Mouse (Mus musculus) megakaryocyte progenitor cell, adult 5-6 weeks (primary cell): ENCODE measurements around the gene Klc1. TPM values are rescaled to one million over a fixed set of nuclear protein-coding genes. Genes with fewer than 3 reads are reported as not detected.
A peak's percentile ranks its signal among the peaks of the same experiment; 100 is the strongest.
"Not testable (repeated sequence)": the region's sequence is repeated elsewhere in the genome, so short reads cannot be mapped to it uniquely, and the experiment has no call there.

ENCODE experiments used
- ATAC-seq: replicated peaks from 2 replicates; pipeline ENCODE4 v1.8.0; 2016; ENCODE audit warnings: mild to moderate bottlenecking, moderate TSS enrichment, inconsistent platforms; ENCODE audit not compliant: poor library complexity
- total RNA-seq, 2 experiments: library from RNA; stranded (forward) in 1 of 2; stranded (reverse) in 1 of 2; fragments of 157-497, 149-512 nt in 1 of 2; fragments of 200-1000 nt in 1 of 2; gene quantifications; 2 replicates each; pipeline versions ENCODE4 v1.2.3 to v1.2.4; 2015 to 2017

Gene Klc1
- total RNA-seq (2015) = 20.8 and 24.1 TPM in 2 replicates
- 37.9 and 76.1 TPM in 2 replicates for total RNA-seq (2017)

- peak; percentile 57 for ATAC-seq
Observed at GRCm38 (mm10) chr12:111758381-111759175, at the start of gene Klc1. TSS of gene Klc1 (plus strand) at chr12:111758849.

- ATAC-seq = no peak
Observed at GRCm38 (mm10) chr12:111710091-111710490, 48.6 kb upstream of the Klc1 start.

GRCm38 (mm10) chr12:111712476-111712875 is 46.2 kb upstream of the Klc1 start:
- ATAC-seq = 0 out of 2 replicates have a peak, but pooled peaks have one; percentile 3

- ATAC-seq = peak; percentile 95
Observed at GRCm38 (mm10) chr12:111713004-111713651, 45.5 kb upstream of the Klc1 start, which contains the start of the genes Bag5 and Apopt1. TSS of gene Bag5 (minus strand) at chr12:111713257. TSS of gene Apopt1 (plus strand) at chr12:111713261.

GRCm38 (mm10) chr12:111713880-111714279 is 44.8 kb upstream of the Klc1 start:
- not testable (repeated sequence) for ATAC-seq

GRCm38 (mm10) chr12:111716505-111716904 is 42.1 kb upstream of the Klc1 start:
- ATAC-seq = no peak

GRCm38 (mm10) chr12:111718656-111719055 is 40.0 kb upstream of the Klc1 start:
- ATAC-seq = no peak

- no peak for ATAC-seq
Observed at GRCm38 (mm10) chr12:111720222-111720621, 38.4 kb upstream of the Klc1 start.

- 0 out of 2 replicates have a peak, but pooled peaks have one; percentile 45 for ATAC-seq
Observed at GRCm38 (mm10) chr12:111722654-111723053, 36.0 kb upstream of the Klc1 start.

GRCm38 (mm10) chr12:111724638-111725337 is 33.9 kb upstream of the Klc1 start:
- ATAC-seq = no peak

- ATAC-seq = no peak
Observed at GRCm38 (mm10) chr12:111725338-111726121, 33.1 kb upstream of the Klc1 start.

GRCm38 (mm10) chr12:111726122-111726463 is 32.6 kb upstream of the Klc1 start:
- ATAC-seq = peak; percentile 82

- ATAC-seq = no peak
Observed at GRCm38 (mm10) chr12:111727956-111728355, 30.7 kb upstream of the Klc1 start.

- ATAC-seq = peak; percentile 100
Observed at GRCm38 (mm10) chr12:111731822-111732807, 26.5 kb upstream of the Klc1 start.

- ATAC-seq = 0 out of 2 replicates have a peak, but pooled peaks have one; percentile 2
Observed at GRCm38 (mm10) chr12:111732921-111733320, 25.7 kb upstream of the Klc1 start.

GRCm38 (mm10) chr12:111734912-111735311 is 23.7 kb upstream of the Klc1 start:
- ATAC-seq = no peak

GRCm38 (mm10) chr12:111736676-111737075 is 22.0 kb upstream of the Klc1 start:
- ATAC-seq = not testable (repeated sequence)

GRCm38 (mm10) chr12:111737370-111737769 is 21.3 kb upstream of the Klc1 start:
- no peak for ATAC-seq

- ATAC-seq = peak; percentile 71
Observed at GRCm38 (mm10) chr12:111738754-111739153, 19.9 kb upstream of the Klc1 start.
